Mouse (Mus musculus): ENCODE measurements around the gene Mpi.

DNA sequence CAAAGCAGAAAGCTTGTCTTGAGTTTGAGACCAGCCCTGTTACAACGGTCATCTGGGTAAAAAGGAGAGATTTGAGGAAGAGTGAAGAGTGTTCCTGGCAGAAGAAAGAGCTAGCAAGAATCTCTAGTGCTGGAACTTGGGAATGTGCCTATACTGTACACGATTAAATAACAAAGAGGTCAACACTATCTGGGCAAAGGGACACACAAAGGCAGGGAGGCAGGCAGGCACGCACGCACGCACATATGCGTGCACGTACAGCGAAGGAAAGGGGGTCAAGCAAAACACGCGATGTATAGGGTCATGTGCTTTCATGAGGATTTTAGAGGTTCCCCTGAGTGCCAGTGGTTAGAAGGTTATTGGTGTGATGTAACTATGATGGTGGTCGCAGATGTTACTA lies 556 bp upstream of the Mpi start:
- no peak for TF ChIP-seq ELF1 (IDR thresholded peaks at IDR 0.05; ENCODE audit: low read depth, low read length)
- TF ChIP-seq BHLHE40 (IDR thresholded peaks at IDR 0.05; ENCODE audit: low read depth, low read length) = no peak
- no peak for TF ChIP-seq EP300 (IDR thresholded peaks at IDR 0.05; ENCODE audit: low read length)
- TF ChIP-seq USF1 (IDR thresholded peaks at IDR 0.05; ENCODE audit: low read depth, low read length) = no peak
- TF ChIP-seq ZMIZ1 (IDR thresholded peaks at IDR 0.05; ENCODE audit: low read depth, low read length) = no peak
- TF ChIP-seq CTCF (conservative IDR thresholded peaks at IDR 0.05 in 1 of 2, IDR thresholded peaks at IDR 0.05 in 1 of 2; ENCODE audit: low read depth in 2 of 2, low read length in 2 of 2) = no peak
- no peak for TF ChIP-seq MEF2A (IDR thresholded peaks at IDR 0.05; ENCODE audit: borderline replicate concordance, low read depth, low read length)
- TF ChIP-seq MAFK (IDR thresholded peaks at IDR 0.05; ENCODE audit: insufficient replicate concordance, low read length) = no peak
- TF ChIP-seq KAT2A (IDR thresholded peaks at IDR 0.05; ENCODE audit: insufficient replicate concordance, low read length) = no peak
- TF ChIP-seq SIN3A (IDR thresholded peaks at IDR 0.05; ENCODE audit: low read length) = no peak
- TF ChIP-seq UBTF (IDR thresholded peaks at IDR 0.05; ENCODE audit: low read depth, low read length) = no peak
- TF ChIP-seq POLR2A (IDR thresholded peaks at IDR 0.05; ENCODE audit: low read depth, low read length) = no peak
- TF ChIP-seq CHD1 (IDR thresholded peaks at IDR 0.05; ENCODE audit: low read depth, low read length) = no peak
- TF ChIP-seq ZC3H11A (IDR thresholded peaks at IDR 0.05; ENCODE audit: low read depth, low read length) = no peak
